Mouse (Mus musculus) embryonic facial prominence, embryonic 15.5 days (tissue): ENCODE measurements around the gene Inmt. TPM values are rescaled to one million over a fixed set of nuclear protein-coding genes. Genes with fewer than 3 reads are reported as not detected.
"Not testable (repeated sequence)": the region's sequence is repeated elsewhere in the genome, so short reads cannot be mapped to it uniquely, and the experiment has no call there.

Experiments used
- ATAC-seq: fragments of 200-750 bp; cut with Nextera tagmentation; 2 replicates; pipeline ENCODE4 v1.8.0; 2017; ENCODE audit warnings: low read depth, moderate TSS enrichment; ENCODE audit not compliant: insufficient number of reproducible peaks, low FRiP score, low TSS enrichment
- H3K27ac ChIP-seq: fragments of 300-500 bp; sonication (generic); replicated peaks from 2 replicates; pipeline ENCODE4 v1.5.1; 2015; ENCODE audit warnings: mild to moderate bottlenecking, inconsistent platforms
- H3K27me3 ChIP-seq: fragments of 300-500 bp; sonication (generic); 2 replicates; pipeline ENCODE4 v1.6.1; 2015; ENCODE audit warnings: inconsistent platforms
- H3K36me3 ChIP-seq: fragments of 300-500 bp; sonication (generic); 2 replicates; pipeline ENCODE4 v1.6.1; 2015; ENCODE audit warnings: mild to moderate bottlenecking, inconsistent platforms
- H3K4me1 ChIP-seq: fragments of 300-500 bp; sonication (generic); 2 replicates; pipeline ENCODE4 v1.6.1; 2015; ENCODE audit warnings: inconsistent platforms
- H3K4me2 ChIP-seq: fragments of 300-500 bp; sonication (generic); replicated peaks from 2 replicates; pipeline ENCODE4 v1.6.1; 2015; ENCODE audit warnings: mild to moderate bottlenecking, inconsistent platforms
- H3K4me3 ChIP-seq: fragments of 300-500 bp; sonication (generic); replicated peaks from 2 replicates; pipeline ENCODE4 v1.5.1; 2015; ENCODE audit warnings: mild to moderate bottlenecking, inconsistent platforms
- H3K9ac ChIP-seq: fragments of 300-500 bp; sonication (generic); 2 replicates; pipeline ENCODE4 v1.6.1; 2015; ENCODE audit warnings: inconsistent platforms
- H3K9me3 ChIP-seq: fragments of 300-500 bp; sonication (generic); replicated peaks from 2 replicates; pipeline ENCODE4 v1.6.1; 2016; ENCODE audit warnings: inconsistent platforms
- WGBS: fragments of 180-500 bp; shearing (Covaris S2); methylation state at CpG from one replicate; pipeline ENCODE4 v1.1.7; 2015; 5-methylcytosine and 5-hydroxymethylcytosine counted together
- polyA plus RNA-seq: library from polyadenylated mRNA; unstranded; fragments of >200 nt; fragmentation: Nextera tagmentation; extraction: Ambion mirVana; gene quantifications from 2 replicates; pipeline ENCODE4 v1.2.1, GENCODE M21; 2015

Inmt gene
- polyA plus RNA-seq, 1 experiment from 2014 or later: 9.8 TPM

DNA sequence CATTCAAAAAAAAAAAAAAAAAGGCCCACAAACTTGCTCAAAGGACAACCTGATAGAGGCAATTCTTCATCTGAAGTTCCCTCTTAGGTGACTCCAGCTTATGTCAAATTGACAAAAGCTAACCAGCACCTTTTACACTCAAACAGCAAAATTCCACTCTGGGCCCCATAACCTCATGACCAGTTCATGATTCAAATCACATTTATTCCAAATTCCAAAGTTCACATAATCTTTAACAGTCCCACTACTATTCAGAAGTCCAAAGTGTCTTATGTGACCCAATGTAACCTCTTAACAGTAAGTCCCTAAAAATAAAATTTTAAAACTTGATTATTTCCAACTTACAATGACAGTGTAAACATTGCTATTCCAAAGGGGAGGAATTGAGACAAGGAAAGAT lies 14.6 kb upstream of the Inmt start:
- Histone ChIP-seq H3K4me3 (no peak overlapping the region), H3K27ac (no peak overlapping the region), H3K4me2 (no peak overlapping the region), H3K27me3 (no peaks in the 10 kb centered on the region), H3K4me1 (no peaks in the 10 kb centered on the region), H3K36me3 (no peaks in the 10 kb centered on the region), H3K9ac (no peak overlapping the region), H3K9me3 (no peaks in the 10 kb centered on the region)
- ATAC-seq: no peak

DNA sequence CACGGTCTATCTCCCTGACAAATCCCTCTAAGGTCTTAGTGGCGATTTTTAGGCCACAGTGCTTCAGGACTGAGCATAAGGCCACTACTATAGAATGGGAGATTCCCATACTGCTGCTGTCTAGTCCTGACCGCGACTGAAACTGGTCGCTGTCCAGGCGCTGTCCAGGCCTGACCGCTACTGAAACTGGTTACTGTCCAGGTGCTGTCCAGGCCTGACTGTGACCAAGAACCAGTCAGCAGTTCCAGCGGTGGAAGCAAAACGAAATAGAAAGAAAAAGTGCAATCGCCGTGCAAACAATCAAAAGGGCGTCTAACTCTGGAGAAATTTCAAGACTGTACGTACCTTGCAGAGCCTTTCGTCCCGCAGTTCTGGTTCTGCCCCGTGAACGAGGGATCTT lies 13.0 kb upstream of the Inmt start:
- H3K9ac ChIP-seq, H3K4me3 ChIP-seq, H3K27ac ChIP-seq, H3K27me3 ChIP-seq, ATAC-seq, H3K4me1 ChIP-seq, H3K9me3 ChIP-seq, H3K4me2 ChIP-seq, H3K36me3 ChIP-seq: not testable (repeated sequence)
- WGBS: 93% methylated on average over 17 of the region's 17 CpGs

- Histone ChIP-seq H3K36me3 (no peaks in the 10 kb centered on the region), H3K27me3 (no peaks in the 10 kb centered on the region), H3K27ac (no peak overlapping the region), H3K4me2 (no peak overlapping the region), H3K9ac (no peak overlapping the region), H3K4me3 (no peak overlapping the region), H3K4me1 (no peaks in the 10 kb centered on the region), H3K9me3 (no peaks in the 10 kb centered on the region)
- ATAC-seq: no peak
- 80% methylated on average over 1 of the region's 1 CpGs for WGBS
Measured at GRCm38 (mm10) chr6:55182655-55183430, 8.0 kb upstream of the Inmt start.

DNA sequence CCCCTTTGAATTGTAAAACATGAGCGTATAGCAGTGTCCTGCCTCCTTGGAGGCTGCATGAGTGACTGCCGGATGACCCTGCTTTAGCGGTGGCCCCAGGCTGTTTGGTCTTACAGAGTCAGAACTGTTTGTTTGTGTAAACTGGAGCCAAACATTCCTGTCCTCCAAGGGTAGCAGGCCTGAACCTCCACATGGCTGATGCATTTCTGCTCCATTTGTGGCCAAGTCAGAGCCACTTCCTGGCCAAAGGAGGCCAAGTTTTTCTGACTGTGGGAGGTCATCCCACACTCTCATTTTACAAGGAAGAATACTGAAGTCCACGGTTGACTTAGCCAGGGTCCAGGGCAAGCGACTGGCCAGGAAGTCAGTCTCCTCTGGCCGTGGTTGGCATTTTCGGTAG lies 4.7 kb upstream of the Inmt start:
- Histone ChIP-seq H3K27me3 (no peaks in the 10 kb centered on the region), H3K4me1 (no peaks in the 10 kb centered on the region), H3K9ac (no peak overlapping the region), H3K9me3 (no peaks in the 10 kb centered on the region), H3K27ac (no peak overlapping the region), H3K36me3 (no peaks in the 10 kb centered on the region), H3K4me3 (no peak overlapping the region), H3K4me2 (no peak overlapping the region)
- 74% methylated on average over 7 of the region's 7 CpGs for WGBS
- no peak for ATAC-seq

- H3K27ac ChIP-seq: no peak overlapping the region
- H3K4me2 ChIP-seq: no peak overlapping the region
- H3K9ac ChIP-seq: no peak overlapping the region
- WGBS: 50% methylated on average over 12 of the region's 12 CpGs
- H3K9me3 ChIP-seq: no peaks in the 10 kb centered on the region
- no peaks in the 10 kb centered on the region for H3K4me1 ChIP-seq
- H3K27me3 ChIP-seq: no peaks in the 10 kb centered on the region
- H3K4me3 ChIP-seq: no peak overlapping the region
- H3K36me3 ChIP-seq: no peaks in the 10 kb centered on the region
- ATAC-seq: no peak
Measured at GRCm38 (mm10) chr6:55177060-55177732, 2.4 kb upstream of the Inmt start.

- H3K27me3 ChIP-seq: no peaks in the 10 kb centered on the region
- H3K36me3 ChIP-seq: no peaks in the 10 kb centered on the region
- H3K27ac ChIP-seq: no peak overlapping the region
- H3K9ac ChIP-seq: no peak overlapping the region
- no peaks in the 10 kb centered on the region for H3K4me1 ChIP-seq
- WGBS: 48% methylated on average over 5 of the region's 5 CpGs
- ATAC-seq: no peak
- no peak overlapping the region for H3K4me2 ChIP-seq
- H3K4me3 ChIP-seq: no peak overlapping the region
- no peaks in the 10 kb centered on the region for H3K9me3 ChIP-seq
Measured at GRCm38 (mm10) chr6:55175892-55176291, 1.0 kb upstream of the Inmt start.

GRCm38 (mm10) chr6:55175456-55175855 lies 613 bp upstream of the Inmt start:
- no peaks in the 10 kb centered on the region for H3K9me3 ChIP-seq
- H3K27ac ChIP-seq: no peak overlapping the region
- H3K27me3 ChIP-seq: no peaks in the 10 kb centered on the region
- H3K4me2 ChIP-seq: no peak overlapping the region
- no peaks in the 10 kb centered on the region for H3K36me3 ChIP-seq
- no peak for ATAC-seq
- 31% methylated on average over 2 of the region's 2 CpGs for whole genome bisulfite sequencing
- H3K4me1 ChIP-seq: no peaks in the 10 kb centered on the region
- no peak overlapping the region for H3K4me3 ChIP-seq
- no peak overlapping the region for H3K9ac ChIP-seq

- WGBS: 27% methylated on average over 3 of the region's 3 CpGs
- no peak overlapping the region for H3K9ac ChIP-seq
- H3K27ac ChIP-seq: no peak overlapping the region
- H3K4me2 ChIP-seq: no peak overlapping the region
- H3K27me3 ChIP-seq: no peaks in the 10 kb centered on the region
- H3K4me1 ChIP-seq: no peaks in the 10 kb centered on the region
- no peak overlapping the region for H3K4me3 ChIP-seq
- no peaks in the 10 kb centered on the region for H3K36me3 ChIP-seq
- ATAC-seq: no peak
- H3K9me3 ChIP-seq: no peaks in the 10 kb centered on the region
Measured at GRCm38 (mm10) chr6:55173941-55174349, 898 bp downstream of the Inmt start.

GRCm38 (mm10) chr6:55173171-55173570 lies 1.7 kb downstream of the Inmt start:
- no peaks in the 10 kb centered on the region for H3K27me3 ChIP-seq
- H3K36me3 ChIP-seq: no peaks in the 10 kb centered on the region
- no peak overlapping the region for H3K4me2 ChIP-seq
- no peaks in the 10 kb centered on the region for H3K4me1 ChIP-seq
- no peak overlapping the region for H3K9ac ChIP-seq
- WGBS: 57% methylated on average over 10 of the region's 10 CpGs
- no peak overlapping the region for H3K4me3 ChIP-seq
- no peak overlapping the region for H3K27ac ChIP-seq
- no peak for ATAC-seq
- H3K9me3 ChIP-seq: no peaks in the 10 kb centered on the region

DNA sequence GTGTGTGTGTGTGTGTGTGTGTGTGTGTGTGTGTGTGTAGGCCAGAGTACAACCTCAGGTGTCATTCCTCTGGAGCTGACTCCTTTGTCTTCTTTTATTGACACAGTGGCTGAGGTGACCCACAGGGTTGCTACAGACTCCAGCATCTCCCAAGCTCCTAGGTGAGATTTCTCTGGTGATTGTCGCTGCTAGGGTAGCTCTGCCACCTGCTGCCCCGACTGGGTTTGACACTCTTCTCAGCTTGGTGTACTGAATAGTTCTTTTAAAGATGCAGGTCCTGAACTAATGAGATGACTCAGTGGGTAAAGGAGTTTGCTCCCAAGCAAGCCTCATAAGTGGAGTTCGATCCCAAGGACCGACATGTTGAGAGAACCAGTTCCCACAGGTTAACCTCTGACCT lies 3.2 kb downstream of the Inmt start:
- Histone ChIP-seq H3K4me3 (no peak overlapping the region), H3K9me3 (no peaks in the 10 kb centered on the region), H3K9ac (no peak overlapping the region), H3K4me1 (no peaks in the 10 kb centered on the region), H3K27ac (no peak overlapping the region), H3K27me3 (no peaks in the 10 kb centered on the region), H3K36me3 (no peaks in the 10 kb centered on the region), H3K4me2 (no peak overlapping the region)
- 48% methylated on average over 4 of the region's 4 CpGs for WGBS
- ATAC-seq: no peak

DNA sequence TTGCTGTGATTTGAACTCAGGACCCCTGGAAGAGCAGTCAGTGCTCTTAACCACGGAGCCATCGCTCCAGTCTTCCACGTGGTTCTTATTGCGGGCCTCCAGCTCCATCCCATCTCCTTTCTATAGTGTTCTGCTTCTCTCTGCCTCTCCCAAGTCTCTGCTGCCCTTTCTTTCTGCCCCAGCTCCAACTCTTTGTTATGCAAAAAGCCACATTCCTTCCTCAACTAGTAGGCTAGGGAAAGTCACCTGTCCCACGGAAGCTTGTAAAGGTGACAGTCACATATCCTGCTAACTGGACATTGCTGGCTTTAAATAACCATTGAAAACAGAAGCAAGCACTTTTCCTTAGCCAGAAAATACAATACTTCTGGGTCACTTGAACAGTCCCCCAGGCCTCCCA lies 5.0 kb downstream of the Inmt start:
- Histone ChIP-seq H3K27ac (no peak overlapping the region), H3K36me3 (no peaks in the 10 kb centered on the region), H3K9me3 (no peaks in the 10 kb centered on the region), H3K4me2 (no peak overlapping the region), H3K9ac (no peak overlapping the region), H3K4me1 (no peaks in the 10 kb centered on the region), H3K4me3 (no peak overlapping the region), H3K27me3 (no peaks in the 10 kb centered on the region)
- WGBS: 62% methylated on average over 5 of the region's 5 CpGs
- ATAC-seq: no peak
